Mouse (Mus musculus): ENCODE measurements around the gene Slc25a39.

DNA sequence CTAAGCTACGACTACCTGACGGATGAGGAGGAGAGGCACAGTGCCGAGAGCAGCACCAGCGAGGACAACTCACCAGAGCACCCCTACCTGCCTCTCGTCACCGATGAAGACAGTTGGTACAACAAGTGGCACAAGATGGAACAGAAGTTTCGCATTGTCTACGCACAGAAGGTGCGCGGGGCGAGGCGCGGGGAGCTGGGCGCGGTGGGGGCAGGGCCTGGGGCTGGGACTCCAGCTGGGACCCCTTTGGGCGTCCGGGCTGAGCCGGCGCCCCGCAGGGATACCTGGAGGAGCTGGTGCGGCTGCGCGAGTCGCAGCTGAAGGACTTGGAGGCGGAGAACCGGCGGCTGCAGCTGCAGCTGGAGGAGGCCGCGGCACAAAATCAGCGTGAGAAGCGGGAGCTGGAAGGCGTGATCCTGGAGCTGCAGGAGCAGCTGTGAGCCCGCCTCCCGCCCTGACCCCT is 8.1 kb downstream of the Slc25a39 start:
- TF ChIP-seq POLR2AphosphoS5 (IDR thresholded peaks at IDR 0.05; ENCODE audit: insufficient replicate concordance, low read depth, low read length) (no peak), CTCF (IDR thresholded peaks at IDR 0.05; ENCODE audit: low read depth, low read length) (no peak), GATA2 (IDR thresholded peaks at IDR 0.05; ENCODE audit: borderline replicate concordance, low read depth, low read length) (no peak), TAL1 (conservative IDR thresholded peaks at IDR 0.05; ENCODE audit: low read depth, low read length) (no peak)
